Mouse (Mus musculus): ENCODE measurements at regions not wholly inside any gene's neighbourhood (a gene's known extent, or its start where the extent isn't known, plus 50 kb on each side); places are given as distances from the start of the nearest gene placed in this dataset.

DNA sequence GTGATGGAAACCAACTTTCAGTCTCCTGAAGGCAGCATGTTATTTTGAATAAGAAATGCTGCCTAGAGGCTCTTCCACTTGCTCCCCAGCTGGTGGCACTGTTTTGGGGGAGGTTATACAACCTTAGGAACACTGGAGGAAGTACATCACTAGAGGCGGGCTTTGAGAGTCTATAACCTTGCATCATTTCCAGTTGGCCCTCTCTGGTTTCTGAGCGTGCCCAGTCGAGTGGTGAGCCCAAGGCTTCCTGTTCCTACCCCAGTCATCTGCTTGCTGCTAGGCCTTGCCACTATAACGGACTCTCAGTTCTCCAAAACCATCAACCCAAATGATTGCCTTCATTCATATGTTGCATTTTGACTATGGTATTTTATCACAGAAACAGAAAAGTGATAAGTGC is 302.5 kb upstream of the Hs6st1 start:
- Histone ChIP-seq H3K27me3 (ENCODE audit: control insufficient read depth) (no peaks in the 10 kb centered on the region), H3K4me1 (ENCODE audit: control insufficient read depth) (no peaks in the 10 kb centered on the region), H3K4me3 (replicated peaks) (no peak overlapping the region), H3K36me3 (ENCODE audit: control insufficient read depth) (no peaks in the 10 kb centered on the region), H3K9me3 (ENCODE audit: control insufficient read depth, low read length) (no peaks in the 10 kb centered on the region)
- TF ChIP-seq TAL1 (IDR thresholded peaks at IDR 0.05; ENCODE audit: low read length) (no peak), GATA1 (IDR thresholded peaks at IDR 0.05; ENCODE audit: low read length) (no peak)

GRCm38 (mm10) chr1:35766271-35766670 is 301.9 kb upstream of the Hs6st1 start:
- Histone ChIP-seq H3K36me3 (ENCODE audit: control insufficient read depth) (no peaks in the 10 kb centered on the region), H3K27me3 (ENCODE audit: control insufficient read depth) (no peaks in the 10 kb centered on the region)

GRCm38 (mm10) chr1:35772567-35772966 is 295.6 kb upstream of the Hs6st1 start:
- TF ChIP-seq GATA1 (IDR thresholded peaks at IDR 0.05; ENCODE audit: low read length) (no peak), TAL1 (IDR thresholded peaks at IDR 0.05; ENCODE audit: low read length) (no peak)
- Histone ChIP-seq H3K9me3 (ENCODE audit: control insufficient read depth, low read length) (no peaks in the 10 kb centered on the region), H3K4me1 (ENCODE audit: control insufficient read depth) (no peaks in the 10 kb centered on the region), H3K27me3 (ENCODE audit: control insufficient read depth) (no peaks in the 10 kb centered on the region), H3K36me3 (ENCODE audit: control insufficient read depth) (no peaks in the 10 kb centered on the region), H3K4me3 (replicated peaks) (no peak overlapping the region)

More at GRCm38 (mm10) chr1:35766271-35766670, 301.9 kb upstream of the Hs6st1 start:
- Histone ChIP-seq H3K4me1 (ENCODE audit: control insufficient read depth) (no peaks in the 10 kb centered on the region), H3K9me3 (ENCODE audit: control insufficient read depth, low read length) (no peaks in the 10 kb centered on the region), H3K4me3 (replicated peaks) (no peak overlapping the region)
- TF ChIP-seq TAL1 (IDR thresholded peaks at IDR 0.05; ENCODE audit: low read length) (no peak), GATA1 (IDR thresholded peaks at IDR 0.05; ENCODE audit: low read length) (no peak)

GRCm38 (mm10) chr1:35774566-35774965 is 293.6 kb upstream of the Hs6st1 start:
- Histone ChIP-seq H3K36me3 (ENCODE audit: control insufficient read depth) (no peaks in the 10 kb centered on the region), H3K4me3 (replicated peaks) (no peak overlapping the region), H3K4me1 (ENCODE audit: control insufficient read depth) (no peaks in the 10 kb centered on the region), H3K27me3 (ENCODE audit: control insufficient read depth) (no peaks in the 10 kb centered on the region), H3K9me3 (ENCODE audit: control insufficient read depth, low read length) (no peaks in the 10 kb centered on the region)
- no peak for TF ChIP-seq TAL1 (IDR thresholded peaks at IDR 0.05; ENCODE audit: low read length)
- no peak for TF ChIP-seq GATA1 (IDR thresholded peaks at IDR 0.05; ENCODE audit: low read length)

DNA sequence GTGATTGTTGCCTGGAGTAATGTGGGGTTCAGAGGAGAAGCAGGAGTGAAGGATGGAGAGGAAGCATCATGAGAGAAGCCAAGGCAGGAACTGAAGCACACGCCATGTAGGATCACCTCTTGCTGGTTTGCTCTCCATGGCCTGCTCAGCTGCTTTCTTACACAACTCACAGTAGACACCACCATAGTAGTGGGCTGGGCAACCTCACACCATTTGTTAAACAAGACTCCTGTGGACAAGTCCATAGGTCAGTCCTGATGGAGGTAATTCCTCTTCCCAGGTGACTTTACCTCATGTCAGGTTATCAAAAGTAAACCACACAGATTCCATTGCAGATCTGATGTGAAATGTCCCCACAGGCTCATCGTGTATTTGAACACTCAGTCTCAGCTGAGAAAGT is 285.5 kb upstream of the Hs6st1 start:
- TF ChIP-seq GATA1 (IDR thresholded peaks at IDR 0.05; ENCODE audit: low read length) (no peak), TAL1 (IDR thresholded peaks at IDR 0.05; ENCODE audit: low read length) (no peak)
- no peaks in the 10 kb centered on the region for H3K27me3 ChIP-seq (ENCODE audit: control insufficient read depth)
- no peak overlapping the region for H3K4me3 ChIP-seq (replicated peaks)
- H3K9me3 ChIP-seq (ENCODE audit: control insufficient read depth, low read length): no peaks in the 10 kb centered on the region
- no peaks in the 10 kb centered on the region for H3K4me1 ChIP-seq (ENCODE audit: control insufficient read depth)
- H3K36me3 ChIP-seq (ENCODE audit: control insufficient read depth): no peaks in the 10 kb centered on the region

DNA sequence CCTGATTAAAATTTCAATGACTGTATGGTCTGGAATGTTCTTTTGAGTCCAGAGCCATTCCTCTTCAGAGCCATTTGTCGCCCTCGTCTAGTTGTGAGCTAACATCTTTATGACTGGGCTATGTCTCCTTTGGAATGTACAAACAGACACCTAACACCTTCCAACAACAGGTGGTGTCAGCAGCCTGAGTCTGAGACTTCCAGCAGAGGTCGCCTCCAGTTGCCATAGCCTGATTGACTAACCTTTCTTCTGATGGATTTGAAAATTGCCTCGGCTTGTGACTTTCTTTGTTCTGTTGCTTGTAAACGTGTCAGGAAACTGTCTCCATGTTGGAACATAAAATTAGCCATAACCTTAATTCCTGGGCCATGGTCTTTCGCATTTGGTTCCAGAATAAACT is 284.8 kb upstream of the Hs6st1 start:
- no peaks in the 10 kb centered on the region for H3K36me3 ChIP-seq (ENCODE audit: control insufficient read depth)
- no peaks in the 10 kb centered on the region for H3K27me3 ChIP-seq (ENCODE audit: control insufficient read depth)
- TF ChIP-seq GATA1 (IDR thresholded peaks at IDR 0.05; ENCODE audit: low read length) (no peak), TAL1 (IDR thresholded peaks at IDR 0.05; ENCODE audit: low read length) (no peak)
- no peak overlapping the region for H3K4me3 ChIP-seq (replicated peaks)
- no peaks in the 10 kb centered on the region for H3K4me1 ChIP-seq (ENCODE audit: control insufficient read depth)
- H3K9me3 ChIP-seq (ENCODE audit: control insufficient read depth, low read length): no peaks in the 10 kb centered on the region

- Histone ChIP-seq H3K36me3 (ENCODE audit: control insufficient read depth) (no peaks in the 10 kb centered on the region), H3K4me3 (replicated peaks) (no peak overlapping the region), H3K27me3 (ENCODE audit: control insufficient read depth) (no peaks in the 10 kb centered on the region), H3K4me1 (ENCODE audit: control insufficient read depth) (no peaks in the 10 kb centered on the region), H3K9me3 (ENCODE audit: control insufficient read depth, low read length) (no peaks in the 10 kb centered on the region)
- TF ChIP-seq TAL1 (IDR thresholded peaks at IDR 0.05; ENCODE audit: low read length) (no peak), GATA1 (IDR thresholded peaks at IDR 0.05; ENCODE audit: low read length) (no peak)
Measured at GRCm38 (mm10) chr1:35786241-35786640, 282.0 kb upstream of the Hs6st1 start.

DNA sequence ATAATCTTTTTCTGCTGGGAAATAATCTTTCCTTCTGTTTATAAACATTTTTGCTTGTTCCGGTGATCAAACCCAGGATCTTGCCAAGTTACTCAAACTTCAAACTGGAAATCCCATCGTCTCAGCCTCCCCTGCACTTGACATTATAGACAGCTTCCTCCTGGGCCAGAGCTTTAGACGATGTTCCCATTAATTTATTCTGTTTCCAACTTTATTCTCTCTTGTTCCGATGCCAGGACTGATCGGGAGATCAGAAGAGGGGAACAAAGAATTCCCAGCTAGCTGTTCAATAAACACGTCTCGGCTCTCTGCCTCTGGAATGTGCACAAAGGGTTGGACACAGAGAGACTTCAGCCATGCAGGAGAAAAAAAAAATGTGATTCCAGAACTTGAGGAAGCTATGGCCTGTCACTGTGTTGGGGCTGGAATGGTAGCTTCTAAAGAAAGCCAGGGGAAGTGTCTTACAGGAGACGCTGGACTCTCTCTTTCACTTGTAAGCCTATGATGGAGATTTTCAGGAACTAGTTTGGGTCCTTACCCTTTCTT is 281.5 kb upstream of the Hs6st1 start:
- H3K4me3 ChIP-seq (replicated peaks): no peak overlapping the region
- no peaks in the 10 kb centered on the region for H3K4me1 ChIP-seq (ENCODE audit: control insufficient read depth)
- TF ChIP-seq GATA1 (IDR thresholded peaks at IDR 0.05; ENCODE audit: low read length): no peak
- no peak for TF ChIP-seq TAL1 (IDR thresholded peaks at IDR 0.05; ENCODE audit: low read length)
- no peaks in the 10 kb centered on the region for H3K36me3 ChIP-seq (ENCODE audit: control insufficient read depth)
- H3K27me3 ChIP-seq (ENCODE audit: control insufficient read depth): no peaks in the 10 kb centered on the region
- H3K9me3 ChIP-seq (ENCODE audit: control insufficient read depth, low read length): no peaks in the 10 kb centered on the region

GRCm38 (mm10) chr1:35797064-35797463 is 271.1 kb upstream of the Hs6st1 start:
- H3K4me1 ChIP-seq (ENCODE audit: control insufficient read depth): no peaks in the 10 kb centered on the region
- TF ChIP-seq TAL1 (IDR thresholded peaks at IDR 0.05; ENCODE audit: low read length) (no peak), GATA1 (IDR thresholded peaks at IDR 0.05; ENCODE audit: low read length) (no peak)
- no peaks in the 10 kb centered on the region for H3K9me3 ChIP-seq (ENCODE audit: control insufficient read depth, low read length)
- H3K36me3 ChIP-seq (ENCODE audit: control insufficient read depth): no peaks in the 10 kb centered on the region
- no peak overlapping the region for H3K4me3 ChIP-seq (replicated peaks)
- H3K27me3 ChIP-seq (ENCODE audit: control insufficient read depth): no peaks in the 10 kb centered on the region

- TF ChIP-seq TAL1 (IDR thresholded peaks at IDR 0.05; ENCODE audit: low read length) (no peak), GATA1 (IDR thresholded peaks at IDR 0.05; ENCODE audit: low read length) (no peak)
- no peaks in the 10 kb centered on the region for H3K27me3 ChIP-seq (ENCODE audit: control insufficient read depth)
- no peaks in the 10 kb centered on the region for H3K36me3 ChIP-seq (ENCODE audit: control insufficient read depth)
- no peaks in the 10 kb centered on the region for H3K4me1 ChIP-seq (ENCODE audit: control insufficient read depth)
- no peaks in the 10 kb centered on the region for H3K9me3 ChIP-seq (ENCODE audit: control insufficient read depth, low read length)
- no peak overlapping the region for H3K4me3 ChIP-seq (replicated peaks)
Measured at GRCm38 (mm10) chr1:35797526-35797925, 270.7 kb upstream of the Hs6st1 start.

All from erythroblast, embryonic 14.5 days (primary cell).